Mouse (Mus musculus) ovary, postnatal 36 days (tissue): ENCODE data around the gene Capn7.

ENCODE experiments used
- DNase-seq: peaks from one replicate; pipeline ENCODE4 v3.0.0; 2022; ENCODE audit warnings: low spot score, mixed read lengths

The Capn7 gene

GRCm38 (mm10) chr14:31336369-31337155 is at the start of gene Capn7:
Gene Capn7, plus strand, starts transcription at chr14:31336638.
- peak; percentile 99 for DNase-seq

- DNase-seq, result no peak
Observed at GRCm38 (mm10) chr14:31313192-31313591, 23.2 kb upstream of the Capn7 start.

DNA sequence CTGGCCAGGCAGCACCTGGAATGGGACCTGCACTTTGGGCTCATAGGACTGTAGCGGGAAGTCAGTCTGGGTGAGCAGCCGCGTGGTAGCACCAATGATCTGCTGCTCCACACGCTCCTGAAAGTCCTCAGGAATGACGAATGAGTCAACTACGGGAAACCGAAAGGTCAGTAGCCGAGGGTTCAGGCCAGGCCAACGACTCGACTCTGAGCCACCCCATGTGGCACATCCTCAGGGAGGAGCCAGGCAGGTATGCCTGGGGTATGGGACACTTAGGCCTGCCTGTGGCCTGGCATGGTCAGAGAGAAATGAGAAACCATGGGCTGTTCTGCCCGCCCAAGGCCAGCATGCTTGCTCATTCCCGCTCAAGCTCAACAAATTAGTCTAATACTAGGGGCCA is 19.8 kb upstream of the Capn7 start:
- no peak for DNase-seq

GRCm38 (mm10) chr14:31317754-31318153 is 18.7 kb upstream of the Capn7 start:
- no peak for DNase-seq

DNA sequence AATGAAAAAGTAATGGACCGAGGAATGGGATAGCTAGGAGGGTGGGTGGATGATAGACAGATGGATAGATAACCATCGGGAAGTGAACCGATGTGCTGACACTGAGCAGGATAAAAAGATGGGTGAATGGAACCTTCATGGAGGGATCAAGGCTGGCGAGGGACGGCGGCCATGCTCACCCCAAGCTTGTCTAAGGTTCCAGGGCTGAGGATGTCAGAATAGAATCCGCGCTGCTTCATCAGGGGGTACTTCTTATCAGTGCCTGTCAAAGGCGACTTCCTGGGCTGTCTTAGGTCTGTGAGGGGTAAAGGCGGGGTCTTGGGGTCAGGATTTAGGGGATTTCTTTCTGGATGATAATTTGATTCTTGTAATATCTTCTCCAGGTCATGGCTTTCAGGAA is 16.9 kb upstream of the Capn7 start:
- DNase-seq, result no peak

DNA sequence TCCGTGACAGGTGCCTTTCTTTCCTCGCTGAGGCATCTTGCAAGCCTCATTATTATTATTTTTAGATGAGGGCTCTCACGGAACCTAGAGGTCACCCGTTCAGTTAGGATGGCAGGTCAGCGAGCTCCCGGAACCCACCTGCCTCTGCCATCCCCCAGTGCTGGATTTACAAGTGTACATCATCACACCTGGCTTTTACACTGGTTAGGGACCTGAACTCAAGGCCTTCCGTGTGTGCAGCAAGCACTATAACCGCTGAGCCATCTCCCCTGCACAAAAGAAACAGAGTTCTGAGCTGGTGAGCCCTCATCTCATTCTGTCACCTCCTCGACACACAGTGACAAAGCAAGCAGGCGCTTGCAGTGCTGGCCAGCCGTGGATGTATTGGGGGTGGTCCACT is 15.3 kb upstream of the Capn7 start:
- DNase-seq, result no peak

- no peak for DNase-seq
Observed at GRCm38 (mm10) chr14:31322191-31322590, 14.2 kb upstream of the Capn7 start.

DNA sequence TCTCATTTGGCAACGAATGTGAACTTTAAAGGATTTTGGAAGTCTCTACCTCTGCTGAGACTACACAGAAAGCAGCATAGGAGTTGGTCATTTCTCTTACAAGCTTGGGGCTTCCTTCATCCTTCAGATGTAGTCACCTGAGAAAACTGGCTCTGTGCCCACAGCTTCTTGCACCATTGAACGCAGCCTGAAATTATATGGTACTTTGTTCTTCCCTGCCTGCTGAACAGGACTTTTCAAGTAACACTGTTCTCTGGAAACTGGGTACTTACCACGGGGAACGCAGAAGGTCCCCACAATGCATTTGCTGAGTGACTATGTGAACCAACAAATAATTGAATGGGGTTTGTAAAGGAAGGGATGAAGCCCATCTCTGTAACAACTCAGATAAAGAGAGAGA is 13.2 kb upstream of the Capn7 start:
- DNase-seq, result no peak

DNA sequence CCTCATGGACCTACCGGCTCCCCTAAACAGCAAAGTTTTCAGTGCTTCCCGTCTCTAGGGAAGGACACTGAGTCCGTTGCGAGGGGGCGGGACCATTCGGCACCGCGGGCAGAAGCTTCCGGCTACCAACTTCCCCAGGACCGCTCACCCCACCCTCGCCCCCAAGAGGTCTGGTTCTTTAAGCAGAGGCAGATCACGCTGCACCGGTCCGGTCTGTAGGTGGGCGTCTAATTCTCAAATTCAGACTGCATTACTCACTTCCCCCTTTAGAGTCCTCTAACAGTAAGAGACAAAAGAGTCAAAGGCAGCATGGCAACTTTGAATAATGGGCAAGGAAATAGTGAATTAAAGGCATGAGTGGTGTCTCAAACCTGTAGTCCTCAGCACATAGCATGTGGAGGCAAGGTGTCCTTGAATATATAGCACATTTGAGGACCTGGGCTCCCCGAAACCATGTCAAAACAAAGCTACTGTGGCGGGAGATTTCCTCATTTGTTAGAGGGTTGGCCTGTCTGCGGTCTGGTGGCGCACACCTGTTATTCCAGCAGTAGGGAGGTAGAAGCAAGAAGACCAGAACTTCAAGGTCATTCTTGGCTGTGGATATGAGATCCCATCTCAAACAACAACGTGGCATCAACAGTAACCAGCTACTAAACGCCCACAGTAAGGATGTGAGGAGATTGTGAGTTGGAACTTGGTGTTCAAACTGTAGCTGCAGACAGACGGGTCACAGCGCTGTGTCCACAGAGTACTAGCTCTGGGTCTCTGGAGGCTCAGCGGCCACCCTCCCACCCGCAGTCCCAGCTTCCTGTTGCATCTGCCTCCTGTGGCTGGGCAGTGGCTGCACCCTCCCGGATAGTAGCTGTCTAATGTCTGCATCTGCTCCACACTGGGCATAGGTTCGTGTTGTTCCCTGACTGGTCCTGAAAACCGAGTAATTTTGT is 12.3 kb upstream of the Capn7 start, which contains the start of gene Dnah1:
TSS of gene Dnah1 (minus strand) at position 48 of the 944 bp plus-strand sequence.
- DNase-seq, result peak; percentile 65

GRCm38 (mm10) chr14:31324851-31325250 is 11.6 kb upstream of the Capn7 start:
- no peak for DNase-seq

GRCm38 (mm10) chr14:31325551-31325950 is 10.9 kb upstream of the Capn7 start:
- DNase-seq, result no peak

DNA sequence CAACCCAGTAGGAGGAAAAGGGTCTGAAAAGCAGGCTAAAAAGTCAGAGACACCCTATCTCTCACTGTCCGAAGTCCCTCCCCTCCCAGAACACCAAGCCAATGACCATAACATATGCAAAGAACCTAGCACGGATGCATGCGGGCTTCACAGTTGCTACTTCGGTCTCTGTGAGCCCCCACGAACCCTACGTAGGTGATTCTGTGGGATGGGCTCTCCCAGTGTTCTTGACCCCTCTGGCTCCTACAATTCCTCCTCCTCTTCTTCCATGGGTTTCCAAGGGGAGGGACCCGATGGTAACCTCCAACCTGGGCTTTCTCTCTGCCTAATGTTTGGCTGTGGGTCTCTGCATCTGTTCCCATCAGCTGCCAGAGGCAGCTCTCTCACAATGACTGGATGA is 9.7 kb upstream of the Capn7 start:
- DNase-seq, result no peak

GRCm38 (mm10) chr14:31327196-31327595 is 9.2 kb upstream of the Capn7 start:
- DNase-seq, result no peak

DNA sequence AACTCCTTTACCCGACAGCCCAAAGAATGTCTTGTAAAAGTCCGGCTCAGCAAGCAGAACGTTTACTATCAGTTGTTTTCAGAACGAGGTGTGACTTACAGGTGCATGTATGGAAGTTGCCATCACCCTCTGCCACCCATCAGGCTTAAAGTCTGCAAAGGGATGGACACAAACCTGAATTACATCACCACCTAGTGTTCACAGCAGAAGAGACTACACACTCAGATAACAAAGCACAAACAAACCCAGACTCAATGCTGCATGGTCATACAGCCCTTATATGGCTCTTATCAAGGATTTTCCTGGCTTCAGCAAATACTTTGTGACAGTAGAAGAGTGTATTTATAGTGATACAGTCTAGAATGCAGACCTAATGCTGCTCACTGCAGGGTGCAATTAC is 8.8 kb upstream of the Capn7 start:
- DNase-seq, result no peak

- no peak for DNase-seq
Observed at GRCm38 (mm10) chr14:31329741-31330140, 6.7 kb upstream of the Capn7 start.

DNA sequence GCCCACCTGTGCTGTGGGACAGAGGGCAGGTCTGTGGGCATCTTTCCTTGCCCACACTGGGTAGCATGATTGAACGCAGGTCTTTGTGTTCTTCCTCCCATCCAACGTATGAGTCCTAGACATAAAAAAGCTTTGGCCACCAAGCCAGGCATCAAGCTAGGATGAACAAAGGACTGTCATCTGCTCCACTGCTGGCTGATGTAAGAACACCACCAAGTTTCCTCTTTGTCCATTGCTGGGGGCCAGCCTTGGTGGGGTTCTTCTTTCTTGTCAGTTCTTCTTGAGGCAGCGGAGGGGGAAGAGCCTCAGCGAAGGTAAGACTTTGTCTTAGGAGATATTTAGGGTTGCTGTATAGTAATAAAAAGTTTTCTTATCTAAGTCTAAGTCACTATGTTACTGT is 5.5 kb upstream of the Capn7 start:
- DNase-seq, result no peak

GRCm38 (mm10) chr14:31335765-31336164 is 673 bp upstream of the Capn7 start:
- no peak for DNase-seq

- no peak for DNase-seq
Observed at GRCm38 (mm10) chr14:31337406-31337805, 968 bp downstream of the Capn7 start.

DNA sequence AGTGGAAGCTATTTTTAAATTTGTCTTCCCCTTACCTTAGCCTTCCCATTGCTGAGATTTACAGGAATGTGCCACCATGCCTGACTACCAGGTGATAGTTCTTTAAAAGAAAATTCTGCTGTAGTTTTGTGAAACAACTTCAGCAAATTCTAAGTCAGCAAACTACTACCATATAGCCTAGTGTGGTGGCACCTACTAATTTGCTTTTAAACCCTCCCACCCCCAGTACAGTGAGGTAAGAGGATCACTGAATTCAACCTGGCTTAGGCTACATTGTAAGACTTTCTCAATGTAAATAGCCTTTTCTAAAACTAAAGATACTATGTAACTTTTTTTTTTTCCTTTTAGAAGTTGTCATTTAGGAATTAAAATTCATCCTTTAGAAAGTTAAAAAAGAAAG is 1.5 kb downstream of the Capn7 start:
- no peak for DNase-seq

- DNase-seq, result no peak
Observed at GRCm38 (mm10) chr14:31343241-31343640, 6.8 kb downstream of the Capn7 start.

- DNase-seq, result no peak
Observed at GRCm38 (mm10) chr14:31345367-31345766, 8.9 kb downstream of the Capn7 start.

DNA sequence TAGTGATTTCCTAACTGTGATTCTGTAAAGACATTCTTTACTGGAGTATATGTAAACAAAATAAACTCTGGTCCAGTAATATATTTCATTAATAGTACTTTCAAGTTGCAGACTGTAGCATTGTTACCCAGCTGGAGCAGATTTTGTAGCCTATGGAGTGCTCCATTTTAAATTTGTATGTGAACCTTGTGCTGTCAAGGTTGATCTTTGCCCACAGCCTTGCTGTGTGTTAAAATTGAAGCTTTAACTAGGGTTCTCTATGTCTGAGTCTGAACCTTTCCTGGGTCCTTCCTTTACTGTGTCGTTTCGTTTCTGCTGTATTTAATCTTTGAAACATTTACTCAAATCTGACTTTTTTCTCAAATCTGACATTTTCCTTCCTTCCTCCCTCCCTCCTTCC is 25.8 kb downstream of the Capn7 start:
- DNase-seq, result no peak

DNA sequence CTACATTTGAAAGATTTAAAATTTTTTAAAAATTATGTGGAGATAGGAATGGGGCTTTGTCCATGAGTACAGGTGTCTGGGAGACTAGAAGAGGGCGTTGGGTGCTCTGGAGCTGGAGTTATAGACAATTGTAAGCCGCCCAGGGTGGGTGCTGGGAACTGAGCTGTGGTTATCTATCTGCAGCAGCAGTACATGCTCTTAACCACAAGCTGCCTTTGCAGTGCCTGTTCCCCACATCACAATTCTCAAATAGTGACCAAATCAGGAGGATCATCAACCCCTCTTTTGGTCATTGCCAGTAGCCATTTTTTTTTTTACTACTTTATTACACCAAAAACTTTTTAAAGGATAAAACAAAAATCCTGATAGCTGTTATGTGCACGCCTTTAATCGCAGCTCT is 28.2 kb downstream of the Capn7 start:
- DNase-seq, result no peak
